Mouse (Mus musculus): ENCODE results near the gene Tmed11. TPM values are rescaled to one million over a fixed set of nuclear protein-coding genes. Genes with fewer than 3 reads are reported as not detected.
"Not testable (repeated sequence)": the region's sequence is repeated elsewhere in the genome, so short reads cannot be mapped to it uniquely, and the experiment has no call there.

The Tmed11 gene
- not detected in 2 replicates for polyA plus RNA-seq (2016; fragmentation: Nextera tagmentation; extraction: Ambion mirVana)

DNA sequence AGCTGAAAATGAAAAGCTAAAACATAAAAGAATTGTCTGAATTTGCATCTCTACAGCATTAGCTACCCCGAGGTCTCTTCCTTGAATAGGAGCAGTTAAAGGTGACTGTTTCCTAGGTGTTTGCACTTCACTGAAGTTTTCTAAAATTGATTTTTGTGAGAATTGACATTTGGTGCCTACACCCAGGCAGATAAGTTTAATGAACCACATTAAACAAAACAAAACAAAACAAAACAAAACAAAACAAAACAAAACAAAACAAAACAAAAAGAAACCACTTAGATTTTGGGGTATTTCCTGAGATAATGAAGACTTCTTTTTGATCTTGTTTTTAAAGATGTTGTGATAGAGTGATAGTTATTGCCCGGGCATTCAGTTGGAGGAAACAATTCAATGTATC, at the start of gene Tmed11:
TSS of gene Tmed11 (minus strand) at position 101 of the 400 bp plus-strand sequence.
- H3K27me3 ChIP-seq; H3K36me3 ChIP-seq (replicated peaks); H3K27ac ChIP-seq; ATAC-seq (ENCODE audit: low FRiP score); H3K9ac ChIP-seq; H3K4me2 ChIP-seq; H3K9me3 ChIP-seq; H3K4me3 ChIP-seq (replicated peaks); H3K4me1 ChIP-seq: not testable (repeated sequence)
- WGBS: 68% methylated on average over 2 of the region's 2 CpGs

DNA sequence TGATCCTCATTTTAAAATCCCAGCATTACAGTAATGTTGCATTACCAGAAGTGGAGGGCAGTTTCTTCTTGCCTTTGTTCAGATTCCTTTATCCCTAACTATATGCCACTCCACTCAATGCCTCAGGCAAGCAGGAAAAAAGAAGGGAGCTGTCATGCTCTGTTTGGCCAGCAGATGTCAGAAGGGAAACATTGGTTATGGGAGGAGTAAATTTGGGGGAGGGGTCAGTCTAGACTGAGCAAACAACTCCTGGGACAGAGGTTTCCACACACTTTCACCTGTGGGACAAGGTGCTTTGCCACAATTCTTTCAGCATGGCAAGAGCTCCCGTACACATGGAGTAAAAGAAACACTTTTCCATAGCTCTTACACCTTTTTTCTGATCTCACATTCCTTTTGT, 41.0 kb upstream of the Tmed11 start:
- H3K4me2 ChIP-seq: no peak overlapping the region

DNA sequence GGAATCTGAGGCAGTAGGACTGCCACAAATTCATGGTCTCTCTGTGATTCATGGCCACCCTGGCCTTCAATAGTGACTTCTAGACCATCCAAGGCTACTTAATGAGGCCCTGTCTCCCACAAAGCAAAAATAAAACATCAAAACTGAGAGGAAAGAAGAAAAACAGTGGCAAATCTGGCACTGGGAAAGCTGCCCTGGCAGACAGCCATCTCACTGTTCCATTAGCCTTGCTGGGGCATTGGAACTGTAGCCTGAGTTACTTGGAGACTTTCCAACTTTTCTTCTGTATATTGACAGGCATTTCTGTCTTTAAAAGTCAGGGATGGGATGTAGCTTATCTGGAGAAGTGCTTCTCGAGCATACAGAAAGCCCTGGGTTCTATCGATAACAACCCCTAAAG, 28.1 kb upstream of the Tmed11 start:
- Histone ChIP-seq H3K4me2 (no peak overlapping the region), H3K9me3 (0 out of 2 replicates have a peak, but pooled peaks cover 4% of the 10 kb centered on the region), H3K27me3 (no peaks in the 10 kb centered on the region), H3K4me3 (replicated peaks) (no peak overlapping the region), H3K9ac (no peak overlapping the region), H3K36me3 (replicated peaks) (no peaks in the 10 kb centered on the region), H3K4me1 (no peaks in the 10 kb centered on the region), H3K27ac (no peak overlapping the region)
- 87% methylated on average over 2 of the region's 2 CpGs for WGBS
- ATAC-seq (ENCODE audit: low FRiP score): no peak

More for the DNA sequence above, 41.0 kb upstream of the Tmed11 start:
- Histone ChIP-seq H3K4me3 (replicated peaks) (no peak overlapping the region), H3K27me3 (no peaks in the 10 kb centered on the region), H3K9ac (no peak overlapping the region), H3K36me3 (replicated peaks) (no peaks in the 10 kb centered on the region), H3K4me1 (no peaks in the 10 kb centered on the region), H3K9me3 (no peaks in the 10 kb centered on the region), H3K27ac (no peak overlapping the region)
- 66% methylated on average over 1 of the region's 1 CpGs for WGBS
- ATAC-seq (ENCODE audit: low FRiP score): no peak

DNA sequence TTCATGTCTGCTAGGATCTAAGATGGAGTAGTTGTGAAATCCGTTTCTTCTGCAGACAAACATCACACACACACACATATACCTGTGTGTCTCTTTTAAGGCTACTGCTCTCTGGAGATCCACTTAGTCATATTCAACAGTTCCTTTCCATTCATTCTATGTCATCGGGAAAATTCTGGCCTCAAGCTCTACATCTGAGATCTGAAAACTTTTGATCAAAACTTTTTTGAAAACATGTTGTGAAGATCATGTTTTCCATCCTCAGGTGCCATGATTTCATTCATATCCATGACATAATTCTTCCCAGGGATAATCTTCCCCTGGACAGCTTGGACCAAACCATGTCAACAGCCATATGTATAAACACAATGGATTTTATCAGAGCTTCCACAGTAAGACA, 13.6 kb upstream of the Tmed11 start, which contains the start of gene Vmn2r8:
TSS of gene Vmn2r8 (minus strand) at position 101 of the 400 bp plus-strand sequence.
- not testable (repeated sequence) for ATAC-seq (ENCODE audit: low FRiP score); H3K9ac ChIP-seq; H3K27me3 ChIP-seq; H3K36me3 ChIP-seq (replicated peaks); H3K4me2 ChIP-seq; H3K27ac ChIP-seq; H3K4me3 ChIP-seq (replicated peaks); H3K9me3 ChIP-seq; H3K4me1 ChIP-seq
- WGBS: 80% methylated on average over 2 of the region's 2 CpGs

DNA sequence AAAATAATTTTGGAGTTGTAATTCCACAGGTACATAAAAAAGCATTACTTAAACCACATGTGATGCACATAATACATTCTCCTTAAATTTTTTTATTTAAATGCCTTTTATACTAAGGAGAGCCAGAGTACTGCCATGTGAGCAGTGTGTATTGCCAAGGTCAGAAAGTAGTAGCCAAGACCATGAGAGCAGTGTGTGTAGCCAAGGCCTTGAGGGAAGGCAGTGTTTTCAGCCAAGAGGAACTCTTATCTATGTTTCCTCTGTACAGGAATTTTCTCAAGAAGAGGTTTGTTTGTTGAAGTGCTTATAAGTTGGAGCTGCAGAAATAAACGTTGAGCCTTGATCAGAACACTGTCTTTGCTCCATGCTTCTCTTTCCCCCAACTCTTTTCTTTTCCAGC, 8.5 kb upstream of the Tmed11 start:
- no peak overlapping the region for H3K9ac ChIP-seq
- H3K4me3 ChIP-seq (replicated peaks): no peak overlapping the region
- H3K27me3 ChIP-seq: no peaks in the 10 kb centered on the region
- no peaks in the 10 kb centered on the region for H3K9me3 ChIP-seq
- H3K4me1 ChIP-seq: no peaks in the 10 kb centered on the region
- no peaks in the 10 kb centered on the region for H3K36me3 ChIP-seq (replicated peaks)
- no peak overlapping the region for H3K4me2 ChIP-seq
- 40% methylated on average over 1 of the region's 1 CpGs for WGBS
- ATAC-seq (ENCODE audit: low FRiP score): no peak
- no peak overlapping the region for H3K27ac ChIP-seq

DNA sequence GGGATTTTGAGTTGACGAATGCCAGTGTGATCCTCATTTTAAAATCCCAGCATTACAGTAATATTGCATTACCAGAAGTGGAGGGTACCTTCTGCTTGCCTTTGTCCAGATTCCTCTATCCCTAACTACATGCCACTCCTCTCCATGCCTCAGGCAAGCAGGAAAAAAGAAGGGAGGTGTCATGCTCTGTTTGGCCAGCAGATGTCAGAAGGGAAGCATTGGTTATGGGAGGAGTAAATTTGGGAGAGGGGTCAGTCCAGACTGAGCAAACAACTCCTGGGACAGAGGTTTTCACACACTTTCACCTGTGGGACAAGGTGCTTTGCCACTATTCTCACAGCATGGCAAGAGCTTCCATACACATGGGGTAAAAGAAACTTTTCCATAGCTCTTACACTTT, 4.8 kb downstream of the Tmed11 start:
- not testable (repeated sequence) for H3K4me2 ChIP-seq; H3K36me3 ChIP-seq (replicated peaks); H3K27me3 ChIP-seq; H3K9ac ChIP-seq; H3K27ac ChIP-seq; ATAC-seq (ENCODE audit: low FRiP score); H3K4me3 ChIP-seq (replicated peaks); H3K4me1 ChIP-seq; H3K9me3 ChIP-seq
- WGBS: 40% methylated on average over 1 of the region's 1 CpGs

DNA sequence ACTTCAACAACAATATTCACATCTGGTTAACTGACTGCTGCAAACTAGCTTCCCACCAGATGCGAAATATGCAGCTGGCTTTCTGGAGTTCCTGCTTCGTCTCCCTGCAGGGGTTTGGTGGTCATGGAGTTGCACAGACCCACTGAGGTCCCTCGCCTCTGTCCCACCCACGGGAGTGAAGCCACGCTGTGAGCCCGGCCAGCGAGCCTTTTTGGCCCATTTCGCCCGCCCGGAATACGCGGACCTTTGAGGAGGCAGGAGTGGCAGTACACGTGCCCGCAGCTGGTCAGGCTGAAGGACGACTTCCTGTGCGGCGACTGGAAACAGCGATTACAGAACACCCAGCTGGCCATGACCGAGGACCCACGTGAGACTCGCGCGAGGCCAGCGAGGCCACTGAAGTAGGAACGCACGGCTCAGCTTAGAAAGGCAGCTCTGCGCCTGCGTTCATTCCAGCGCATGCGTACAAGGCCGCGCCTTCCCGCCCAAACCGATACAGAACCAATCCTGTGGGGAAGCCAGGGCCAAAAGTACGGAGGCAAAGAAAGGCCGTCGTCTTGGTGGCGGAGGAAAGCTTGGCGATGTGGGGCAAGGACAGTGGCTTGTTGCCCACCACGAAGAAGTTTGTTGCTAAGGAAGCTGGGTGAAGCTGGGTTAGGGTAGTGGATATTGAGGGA, 20.4 kb downstream of the Tmed11 start, which contains the start of gene Rnf212:
TSS of gene Rnf212 (minus strand) at position 353 of the 677 bp plus-strand sequence.
- no peak for ATAC-seq (ENCODE audit: low FRiP score)
- Histone ChIP-seq H3K9ac (no peak within 1 kb of the TSS), H3K36me3 (replicated peaks) (no peaks in the 10 kb centered on the region), H3K9me3 (no peaks in the 10 kb centered on the region), H3K4me3 (replicated peaks) (no peak within 1 kb of the TSS), H3K4me2 (no peak within 1 kb of the TSS), H3K27ac (no peak within 1 kb of the TSS), H3K4me1 (no peaks in the 10 kb centered on the region), H3K27me3 (no peaks in the 10 kb centered on the region)
- 81% methylated on average over 40 of the region's 40 CpGs for WGBS

DNA sequence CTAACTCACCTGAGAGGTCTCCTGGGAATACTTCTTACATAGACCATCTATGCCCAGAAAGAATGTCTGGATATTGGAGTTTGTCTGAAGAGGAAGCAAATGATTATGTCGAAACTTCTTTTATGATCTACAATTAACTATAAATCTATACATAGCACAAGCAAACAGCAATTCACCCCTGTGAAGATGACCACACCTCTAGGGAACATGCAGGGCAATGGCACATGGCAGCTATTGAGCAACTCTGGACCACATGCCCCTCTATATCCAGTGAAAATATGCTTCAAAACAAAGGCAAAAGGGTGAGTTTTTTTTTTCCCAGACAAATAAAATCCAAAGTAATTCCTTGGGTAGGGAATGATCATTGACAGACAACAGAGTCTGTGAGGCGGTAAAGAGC, 35.2 kb downstream of the Tmed11 start:
- H3K9me3 ChIP-seq: no peaks in the 10 kb centered on the region
- no peaks in the 10 kb centered on the region for H3K4me1 ChIP-seq
- no peak overlapping the region for H3K27ac ChIP-seq
- H3K9ac ChIP-seq: no peak overlapping the region
- H3K27me3 ChIP-seq: no peaks in the 10 kb centered on the region
- 87% methylated on average over 2 of the region's 2 CpGs for WGBS
- ATAC-seq (ENCODE audit: low FRiP score): no peak
- H3K4me3 ChIP-seq (replicated peaks): no peak overlapping the region
- H3K36me3 ChIP-seq (replicated peaks): no peaks in the 10 kb centered on the region
- H3K4me2 ChIP-seq: no peak overlapping the region

DNA sequence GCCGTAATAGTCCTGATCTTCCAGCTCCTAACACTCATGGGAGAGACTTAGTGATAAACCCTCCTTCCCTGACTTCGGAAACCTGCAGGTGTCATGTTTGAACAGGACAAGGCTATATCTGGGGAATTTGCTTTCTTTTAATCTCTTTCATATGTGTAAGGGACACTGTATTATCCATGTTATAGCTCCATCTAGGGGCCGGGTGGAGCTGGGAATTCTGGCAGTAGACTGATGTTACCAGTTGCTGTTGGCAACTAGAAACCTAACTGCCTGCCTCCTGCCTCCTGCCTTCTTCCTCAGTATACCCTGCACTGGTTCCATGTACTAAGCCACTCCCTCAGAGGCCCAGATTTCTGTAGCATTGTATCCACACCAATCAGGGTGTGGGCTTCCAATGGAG, 36.8 kb downstream of the Tmed11 start:
- Histone ChIP-seq H3K27ac (no peak overlapping the region), H3K9me3 (no peaks in the 10 kb centered on the region), H3K9ac (no peak overlapping the region), H3K27me3 (0 out of 2 replicates have a peak, but pooled peaks cover 3% of the 10 kb centered on the region), H3K4me1 (no peaks in the 10 kb centered on the region), H3K4me3 (replicated peaks) (no peak overlapping the region), H3K36me3 (replicated peaks) (no peaks in the 10 kb centered on the region), H3K4me2 (no peak overlapping the region)
- ATAC-seq (ENCODE audit: low FRiP score): no peak
- 57% methylated on average over 3 of the region's 3 CpGs for WGBS

DNA sequence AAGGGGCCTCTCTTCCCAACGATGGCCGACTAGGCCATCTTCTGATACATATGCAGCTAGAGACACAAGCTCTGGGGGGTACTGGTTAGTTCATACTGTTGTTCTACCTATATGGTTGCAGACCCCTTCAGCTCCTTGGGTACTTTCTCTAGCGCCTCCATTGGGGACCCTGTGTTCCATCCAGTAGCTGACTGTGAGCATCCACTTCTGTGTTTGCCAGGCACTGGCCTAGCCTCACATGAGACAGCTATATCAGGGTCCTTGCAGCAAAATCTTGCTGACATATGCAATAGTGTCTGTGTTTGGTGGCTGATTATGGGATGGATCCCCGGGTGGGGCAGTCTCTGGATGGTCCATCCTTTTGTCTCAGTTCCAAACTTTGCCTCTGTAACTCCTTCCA, 43.9 kb downstream of the Tmed11 start:
- H3K27ac ChIP-seq; H3K36me3 ChIP-seq (replicated peaks); H3K9me3 ChIP-seq; H3K4me2 ChIP-seq; H3K9ac ChIP-seq; H3K4me3 ChIP-seq (replicated peaks); ATAC-seq (ENCODE audit: low FRiP score); H3K4me1 ChIP-seq; H3K27me3 ChIP-seq: not testable (repeated sequence)
- 84% methylated on average over 4 of the region's 4 CpGs for WGBS

DNA sequence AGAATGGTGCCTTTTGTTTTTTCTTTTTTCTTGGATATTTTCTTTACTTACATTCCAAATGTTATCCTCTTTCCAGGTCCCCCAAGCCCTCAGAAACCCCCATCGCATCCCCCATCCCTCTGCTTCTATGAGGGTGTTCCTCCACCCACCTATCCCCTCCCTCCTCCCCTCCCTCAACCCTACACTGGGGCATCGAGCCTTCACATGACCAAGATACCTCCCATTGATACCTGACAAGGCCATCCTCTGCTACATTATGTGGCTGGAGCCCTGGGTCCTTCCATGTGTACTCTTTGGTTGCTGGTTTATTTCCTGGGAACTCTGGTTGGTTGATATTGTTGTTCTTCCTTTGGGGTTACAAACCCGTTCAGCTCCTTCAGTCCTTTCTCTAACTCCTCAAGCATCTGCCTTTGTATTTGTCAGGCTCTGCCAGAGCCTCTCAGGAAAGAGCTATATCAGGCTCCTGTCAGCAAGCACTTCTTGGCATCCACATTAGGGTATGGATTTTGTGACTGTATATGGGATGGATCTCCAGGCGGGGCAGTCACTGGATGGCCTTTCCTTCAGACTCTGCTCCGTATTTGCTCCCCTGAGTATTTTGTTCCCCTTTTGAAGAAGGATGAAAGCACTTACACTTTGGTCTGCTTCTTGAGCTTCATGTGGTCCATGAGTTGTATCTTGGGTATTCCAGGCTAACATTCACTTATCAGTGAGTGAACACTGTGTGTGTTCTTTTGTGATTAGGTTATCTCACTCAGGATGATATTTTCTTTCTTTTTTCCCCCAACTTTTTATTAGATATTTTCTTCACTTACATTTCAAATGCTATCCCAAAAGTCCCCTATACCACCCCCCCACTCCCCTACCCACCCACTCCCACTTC, 44.6 kb downstream of the Tmed11 start:
- H3K4me1 ChIP-seq: no peaks in the 10 kb centered on the region
- no peak overlapping the region for H3K4me2 ChIP-seq
- no peak for ATAC-seq (ENCODE audit: low FRiP score)
- no peak overlapping the region for H3K9ac ChIP-seq
- H3K9me3 ChIP-seq: no peaks in the 10 kb centered on the region
- no peaks in the 10 kb centered on the region for H3K36me3 ChIP-seq (replicated peaks)
- 0 out of 2 replicates have a peak, but pooled peaks cover 3% of the 10 kb centered on the region for H3K27me3 ChIP-seq
- WGBS: 75% methylated on average over 5 of the region's 5 CpGs
- H3K27ac ChIP-seq: no peak overlapping the region
- no peak overlapping the region for H3K4me3 ChIP-seq (replicated peaks)

DNA sequence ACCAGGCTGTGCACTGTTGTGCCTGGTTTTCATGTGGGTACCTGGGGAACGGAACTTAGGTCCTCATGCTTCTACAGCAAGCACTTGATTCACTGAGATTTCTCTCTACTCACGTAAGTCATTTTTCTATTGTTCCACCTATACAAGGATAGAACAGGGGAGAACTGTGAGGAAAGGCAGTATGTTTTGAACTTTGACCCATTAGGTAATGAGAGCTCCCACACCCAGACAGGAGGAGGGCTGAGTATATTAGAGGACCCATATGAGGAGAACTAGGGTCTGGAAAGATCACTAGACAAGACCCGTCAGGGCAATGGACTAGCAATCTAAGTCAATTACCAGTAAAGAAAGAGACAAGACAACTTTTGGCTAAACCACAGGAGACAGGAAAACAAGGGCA, 50.5 kb downstream of the Tmed11 start:
- Histone ChIP-seq H3K36me3 (replicated peaks) (no peaks in the 10 kb centered on the region), H3K4me1 (no peaks in the 10 kb centered on the region), H3K27me3 (no peaks in the 10 kb centered on the region), H3K4me3 (replicated peaks) (no peak overlapping the region), H3K9ac (no peak overlapping the region), H3K27ac (no peak overlapping the region), H3K4me2 (no peak overlapping the region), H3K9me3 (no peaks in the 10 kb centered on the region)
- ATAC-seq (ENCODE audit: low FRiP score): no peak
- 87% methylated on average over 3 of the region's 3 CpGs for WGBS
